Mouse (Mus musculus): ENCODE measurements at regions not wholly inside any gene's neighbourhood (a gene's known extent, or its start where the extent isn't known, plus 50 kb on each side); places are given as distances from the start of the nearest gene placed in this dataset.
A peak's percentile ranks its signal among the peaks of the same experiment; 100 is the strongest.

GRCm38 (mm10) chr15:27374517-27374916 is 92.0 kb upstream of the Ank start:
- ATAC-seq (replicated peaks; ENCODE audit: low read depth, poor library complexity, severe bottlenecking) = peak; percentile 52; the same call in 1 of the 2 replicates

- no peak for ATAC-seq (replicated peaks; ENCODE audit: low read depth, poor library complexity, severe bottlenecking)
These were observed 87.8 kb upstream of the Ank start for GRCm38 (mm10) chr15:27378601-27379094.

GRCm38 (mm10) chr15:27380436-27380945 is 86.0 kb upstream of the Ank start:
- ATAC-seq (replicated peaks; ENCODE audit: low read depth, poor library complexity, severe bottlenecking) = no peak

GRCm38 (mm10) chr15:27381565-27381964 is 84.9 kb upstream of the Ank start:
- ATAC-seq (replicated peaks; ENCODE audit: low read depth, poor library complexity, severe bottlenecking) = no peak

GRCm38 (mm10) chr15:27390567-27390966 is 75.9 kb upstream of the Ank start:
- ATAC-seq (replicated peaks; ENCODE audit: low read depth, poor library complexity, severe bottlenecking) = peak; percentile 84

- no peak for ATAC-seq (replicated peaks; ENCODE audit: low read depth, poor library complexity, severe bottlenecking)
These were observed 60.7 kb upstream of the Ank start for GRCm38 (mm10) chr15:27405721-27406161.

GRCm38 (mm10) chr15:27409856-27410255 is 56.6 kb upstream of the Ank start:
- no peak for ATAC-seq (replicated peaks; ENCODE audit: low read depth, poor library complexity, severe bottlenecking)

- ATAC-seq (replicated peaks; ENCODE audit: low read depth, poor library complexity, severe bottlenecking) = no peak
These were observed 54.2 kb upstream of the Ank start for GRCm38 (mm10) chr15:27412304-27412703.

- ATAC-seq (replicated peaks; ENCODE audit: low read depth, poor library complexity, severe bottlenecking) = no peak
These were observed 53.7 kb upstream of the Ank start for GRCm38 (mm10) chr15:27412761-27413160.

- no peak for ATAC-seq (replicated peaks; ENCODE audit: low read depth, poor library complexity, severe bottlenecking)
These were observed 53.0 kb upstream of the Ank start for GRCm38 (mm10) chr15:27413486-27413885.

GRCm38 (mm10) chr15:27414819-27415218 is 51.7 kb upstream of the Ank start:
- no peak for ATAC-seq (replicated peaks; ENCODE audit: low read depth, poor library complexity, severe bottlenecking)

Measured in common myeloid progenitor, adult 5-6 weeks (primary cell).